Mouse (Mus musculus): ENCODE data around the gene Txndc17.

The Txndc17 gene

DNA sequence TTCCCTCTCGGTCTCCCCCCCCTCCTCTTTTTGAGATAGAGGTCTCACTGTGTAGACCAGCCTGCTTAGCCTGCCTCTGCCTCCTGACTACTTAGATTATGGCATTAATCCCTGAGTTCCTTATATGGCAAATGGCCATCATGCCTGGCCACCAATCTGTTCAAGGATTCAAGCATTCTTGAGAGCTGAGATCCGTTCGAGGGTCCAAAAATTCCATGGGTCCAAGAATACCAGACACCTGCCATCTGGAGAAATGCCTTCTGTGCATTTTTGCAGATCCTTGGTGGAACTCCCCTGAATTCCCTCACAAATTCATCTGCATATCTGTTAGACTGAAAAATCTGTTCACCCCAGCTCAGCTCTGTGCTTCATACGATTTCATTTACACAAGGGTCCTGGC lies 16.1 kb downstream of the Txndc17 start:
- DNase-seq (ENCODE audit: low read depth, low spot score): no peak

DNA sequence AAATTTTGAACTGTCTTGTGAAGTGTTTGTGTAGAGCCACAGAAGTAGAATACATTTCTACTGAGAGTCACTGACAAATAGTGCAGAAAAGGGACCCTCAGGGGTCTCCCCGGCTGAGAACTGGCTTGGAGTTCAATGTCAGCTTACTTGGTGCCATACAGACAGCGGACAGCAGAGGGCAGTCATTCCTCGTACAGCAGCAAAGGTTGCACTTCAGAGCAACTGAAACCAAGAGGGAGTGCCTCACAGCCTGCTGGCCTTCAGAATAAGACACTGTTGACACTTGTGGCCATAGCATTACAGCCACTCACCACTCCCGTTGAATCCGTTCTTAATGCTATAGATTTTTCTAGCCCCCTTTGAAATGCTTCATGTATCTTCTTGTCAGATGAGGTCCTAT lies 17.5 kb downstream of the Txndc17 start:
- peak; percentile 79 for DNase-seq (ENCODE audit: low read depth, low spot score)

DNA sequence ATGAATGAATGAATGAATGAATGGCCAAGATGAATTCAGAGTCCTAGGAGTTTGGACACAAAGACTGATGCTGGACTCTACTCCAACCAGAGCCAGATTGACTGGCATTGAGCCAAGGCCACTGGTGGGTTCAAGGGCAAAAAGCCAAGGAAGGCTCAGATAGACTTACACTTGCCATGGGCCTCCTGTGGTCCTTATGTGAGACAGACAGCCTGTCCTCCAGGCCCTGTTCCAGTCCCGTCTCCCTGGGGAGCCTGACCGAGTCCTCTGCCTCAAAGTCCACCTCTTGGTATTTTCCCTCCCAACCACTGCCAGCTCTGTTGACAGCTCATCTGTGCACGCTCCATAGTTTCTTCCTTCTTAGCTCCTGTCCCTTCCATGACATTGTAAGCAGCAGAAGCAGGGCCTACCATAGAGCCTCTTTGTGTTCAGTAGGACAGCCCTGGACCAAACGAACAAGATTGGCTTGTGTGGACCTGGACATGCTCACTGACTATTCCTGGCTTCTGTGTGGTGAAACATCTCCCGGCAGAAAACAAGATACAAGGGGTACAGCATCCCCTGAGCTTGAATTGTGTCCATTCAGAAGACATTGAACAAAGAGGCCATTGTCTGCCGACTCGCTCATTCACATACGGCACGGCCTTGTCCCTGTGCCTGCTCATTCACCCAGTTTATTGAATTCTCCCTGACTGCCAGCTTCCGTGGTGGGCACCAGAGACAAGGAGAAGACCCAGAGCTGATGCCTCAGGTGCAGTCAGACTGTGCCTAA lies 18.9 kb downstream of the Txndc17 start:
- DNase-seq (ENCODE audit: low read depth, low spot score): peak; percentile 37

DNA sequence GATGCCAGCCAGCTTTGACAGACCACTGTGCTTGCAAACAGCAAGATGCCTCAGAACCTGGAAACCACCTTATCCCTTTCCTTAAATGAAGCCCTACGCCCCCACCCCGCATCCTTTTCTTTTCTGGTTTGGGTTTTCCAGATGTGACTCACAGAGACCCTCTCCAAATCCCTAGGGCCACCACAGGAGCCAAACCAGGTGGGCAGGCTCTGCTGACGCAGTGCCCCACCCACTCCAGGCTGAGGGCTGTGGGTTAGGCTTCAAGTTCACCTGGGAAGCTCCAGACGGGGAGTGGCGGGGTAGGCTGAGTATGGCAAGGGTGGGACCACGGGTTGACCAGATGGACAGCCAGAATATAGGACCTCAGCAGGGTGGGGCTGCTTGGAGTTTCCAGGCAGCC lies 19.6 kb downstream of the Txndc17 start:
- no peak for DNase-seq (ENCODE audit: low read depth, low spot score)

DNA sequence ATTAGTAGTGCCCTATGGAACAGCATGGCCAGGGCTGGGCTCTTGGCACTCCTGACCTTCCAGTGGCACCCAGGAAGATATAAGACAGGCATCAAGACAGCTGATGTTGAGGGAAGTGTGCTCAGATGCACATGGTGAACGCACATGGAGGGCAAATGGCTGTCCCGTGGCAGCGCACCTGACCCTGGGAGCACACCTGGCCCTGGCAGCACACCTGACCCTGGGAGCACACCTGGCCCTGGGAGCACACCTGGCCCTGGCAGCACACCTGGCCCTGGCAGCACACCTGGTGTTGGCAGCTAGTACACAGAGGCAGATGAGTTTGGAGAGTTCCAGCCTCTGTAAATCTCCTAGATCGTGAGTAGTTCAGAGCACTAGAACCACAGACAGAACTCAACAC lies 21.2 kb downstream of the Txndc17 start:
- no peak for DNase-seq (ENCODE audit: low read depth, low spot score)

- no peak for DNase-seq (ENCODE audit: low read depth, low spot score)
Observed at GRCm38 (mm10) chr11:72232068-72232467, 24.7 kb downstream of the Txndc17 start.

GRCm38 (mm10) chr11:72232991-72233390 lies 25.6 kb downstream of the Txndc17 start:
- DNase-seq (ENCODE audit: low read depth, low spot score): no peak

- no peak for DNase-seq (ENCODE audit: low read depth, low spot score)
Observed at GRCm38 (mm10) chr11:72234013-72234412, 26.7 kb downstream of the Txndc17 start.

DNA sequence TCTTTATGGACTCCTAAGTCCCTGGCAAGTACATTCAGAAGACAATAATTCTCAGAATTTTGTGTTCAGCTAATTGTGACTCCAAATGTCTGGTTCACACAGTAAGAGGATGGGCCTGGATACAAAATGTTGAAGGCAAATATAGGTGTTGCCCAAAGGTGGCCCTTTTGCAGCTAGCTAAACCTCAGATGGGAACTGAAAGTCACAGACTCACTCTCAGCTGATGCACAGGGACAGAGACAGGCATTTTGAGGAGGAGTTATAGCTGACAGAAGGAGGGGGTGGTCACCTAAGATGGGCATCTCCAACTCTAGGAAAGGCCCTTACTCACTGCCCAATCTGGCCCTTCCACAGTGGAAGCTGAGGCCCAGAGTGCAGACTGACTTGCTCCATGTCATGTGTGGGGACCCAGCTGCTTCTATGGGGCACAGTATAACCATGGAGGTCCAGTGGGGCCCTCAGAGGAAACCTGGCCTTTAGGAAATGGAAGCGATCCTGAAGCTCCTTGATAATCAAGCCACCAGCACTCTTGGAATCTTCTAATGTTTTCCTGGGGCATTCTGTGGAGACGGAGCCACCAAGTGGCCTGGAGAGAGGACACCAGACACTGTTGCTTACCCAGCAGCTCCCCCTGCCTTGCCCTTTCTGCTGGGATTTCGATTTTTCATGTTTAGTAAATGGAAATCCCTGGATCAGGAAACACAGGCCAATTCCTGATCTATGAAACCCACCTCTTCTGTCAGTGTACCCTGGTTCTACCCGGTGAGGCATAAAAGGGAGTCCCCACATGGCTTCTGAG lies 32.9 kb downstream of the Txndc17 start:
- DNase-seq (ENCODE audit: low read depth, low spot score): no peak

DNA sequence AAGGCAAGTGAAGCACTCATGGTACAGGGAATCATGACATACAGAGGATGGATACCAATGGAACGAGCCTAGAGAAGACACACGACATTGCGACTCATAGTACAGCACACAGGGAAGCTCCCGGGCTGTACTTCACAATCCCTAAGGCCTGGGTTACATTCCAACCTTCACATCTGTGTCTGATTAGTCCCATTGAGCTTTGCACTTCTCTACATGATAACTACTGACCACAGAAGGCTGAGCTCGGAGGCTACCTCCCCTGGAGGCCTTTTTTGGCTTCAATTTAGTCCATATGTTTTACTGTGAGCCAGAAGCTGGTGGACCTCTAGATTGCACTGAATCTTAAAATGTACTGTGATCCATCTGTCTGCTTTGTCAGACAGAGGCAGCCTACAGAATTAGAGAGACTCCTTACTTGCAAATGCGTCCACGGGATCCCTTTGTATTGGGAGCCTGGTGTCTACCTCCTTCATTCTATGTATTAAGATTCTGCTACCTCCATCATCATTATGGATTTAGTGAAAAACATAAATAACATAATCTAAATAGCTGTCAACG lies 37.9 kb downstream of the Txndc17 start:
- DNase-seq (ENCODE audit: low read depth, low spot score): no peak

DNA sequence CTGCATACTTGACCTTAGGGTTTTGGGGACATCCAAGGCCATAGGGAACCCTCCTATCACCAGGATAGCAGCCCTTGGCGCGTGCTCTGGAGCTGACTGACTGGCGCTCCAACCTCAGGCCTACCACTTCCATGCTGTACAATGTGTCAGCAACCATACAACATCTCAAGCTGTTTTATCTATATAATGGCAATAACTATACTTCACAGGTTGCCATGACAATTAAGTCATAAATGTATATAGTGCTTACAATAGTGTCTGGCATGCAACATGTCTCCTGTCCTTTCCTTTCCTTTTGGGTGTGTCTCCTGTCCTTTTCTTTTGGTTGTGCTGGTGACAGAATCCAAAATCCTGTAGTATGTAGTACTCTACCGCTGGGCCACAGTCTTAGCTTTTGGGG lies 48.3 kb downstream of the Txndc17 start:
- DNase-seq (ENCODE audit: low read depth, low spot score): no peak

DNA sequence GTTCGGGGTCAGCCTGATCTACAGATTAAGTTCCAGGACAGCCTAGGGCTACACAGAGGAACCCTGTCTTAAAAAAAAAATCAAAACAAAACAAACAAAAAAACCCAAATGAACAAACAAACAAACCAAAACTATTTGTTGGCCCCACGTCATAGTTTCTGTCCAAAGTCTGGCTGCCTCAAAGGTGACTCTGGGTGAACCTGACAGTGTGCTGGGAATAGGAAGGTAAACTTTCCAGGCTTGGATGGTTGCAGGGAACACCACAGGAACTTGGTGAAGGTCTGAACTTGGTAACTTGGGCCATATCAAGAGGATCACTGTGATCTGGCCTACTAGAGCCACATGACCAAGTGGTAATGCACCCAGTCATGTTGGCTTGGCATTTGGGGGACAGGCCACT lies 49.1 kb downstream of the Txndc17 start:
- no peak for DNase-seq (ENCODE audit: low read depth, low spot score)

Measured in mesoderm, embryonic 11.5 days (tissue).